Mouse (Mus musculus) gonadal fat pad, adult 2 months (tissue): Measurements from ENCODE around the gene St6galnac4. TPM values are rescaled to one million over a fixed set of nuclear protein-coding genes. Genes with fewer than 3 reads are reported as not detected.

ENCODE experiments used
- polyA plus RNA-seq: library from polyadenylated mRNA; depleted of rRNA; stranded (reverse); fragments of >200 nt; gene quantifications from 2 replicates; pipeline ENCODE4 v1.2.3, GENCODE M21; 2012; rRNA removed

St6galnac4 gene
- polyA plus RNA-seq, 1 experiment = 40.7 TPM

Other genes with a start within 250 kb of the St6galnac4 start
- gene Ciz1, start 234.8 kb upstream of the St6galnac4 start, polyA plus RNA-seq = 150 and 154 TPM in 2 replicates
- gene Dnm1, start 233.8 kb upstream of the St6galnac4 start, polyA plus RNA-seq = 19.7 and 25.0 TPM in 2 replicates
- 470 and 500 TPM in 2 replicates for gene 1110008P14Rik, start 205.2 kb upstream of the St6galnac4 start, polyA plus RNA-seq
- gene Lcn2, start 198.8 kb upstream of the St6galnac4 start, polyA plus RNA-seq = 3,887 and 6,444 TPM in 2 replicates
- gene Ptges2, start 191.2 kb upstream of the St6galnac4 start, polyA plus RNA-seq = 50.0 and 51.6 TPM in 2 replicates
- 5.2 and 5.3 TPM in 2 replicates for gene Naif1, start 136.6 kb upstream of the St6galnac4 start, polyA plus RNA-seq
- gene Slc25a25, start 135.7 kb upstream of the St6galnac4 start, polyA plus RNA-seq = 29.4 and 39.5 TPM in 2 replicates
- 23.8 and 31.3 TPM in 2 replicates for gene Fam102a, start 51.8 kb upstream of the St6galnac4 start, polyA plus RNA-seq
- gene Dpm2, start 16.2 kb upstream of the St6galnac4 start, polyA plus RNA-seq = 138 and 191 TPM in 2 replicates
- 0.11 and 0.24 TPM in 2 replicates for gene Pip5kl1, start 12.3 kb upstream of the St6galnac4 start, polyA plus RNA-seq
- not detected in 2 replicates for gene 9430097D07Rik, start 11.4 kb upstream of the St6galnac4 start, polyA plus RNA-seq
- gene St6galnac6, start 12.6 kb downstream of the St6galnac4 start, polyA plus RNA-seq = 44.6 and 46.1 TPM in 2 replicates
- gene Ak1, start 34.7 kb downstream of the St6galnac4 start, polyA plus RNA-seq = 25.9 and 35.2 TPM in 2 replicates
- gene Eng, start 59.5 kb downstream of the St6galnac4 start, polyA plus RNA-seq = 109 TPM in 2 replicates
- 109 and 124 TPM in 2 replicates for gene Fpgs, start 117.0 kb downstream of the St6galnac4 start, polyA plus RNA-seq
- 112 and 115 TPM in 2 replicates for gene Cdk9, start 126.0 kb downstream of the St6galnac4 start, polyA plus RNA-seq
- gene Sh2d3c, start 134.0 kb downstream of the St6galnac4 start, polyA plus RNA-seq = 35.5 and 38.0 TPM in 2 replicates
- gene 6330409D20Rik, start 153.9 kb downstream of the St6galnac4 start, polyA plus RNA-seq = not detected in 2 replicates
- gene Tor2a, start 170.1 kb downstream of the St6galnac4 start, polyA plus RNA-seq = 67.5 and 71.1 TPM in 2 replicates
- gene Ttc16, start 188.5 kb downstream of the St6galnac4 start, polyA plus RNA-seq = 2.7 and 4.2 TPM in 2 replicates
- 5.0 and 7.6 TPM in 2 replicates for gene Ptrh1, start 188.7 kb downstream of the St6galnac4 start, polyA plus RNA-seq
- gene Cfap157, start 197.3 kb downstream of the St6galnac4 start, polyA plus RNA-seq = 0.39 and 0.77 TPM in 2 replicates